Mouse (Mus musculus) kidney, adult 2 months (tissue): ENCODE measurements around the gene Slc37a1.

Experiments
- CTCF ChIP-seq: fragments of 200-500 bp; conservative IDR thresholded peaks from 2 replicates; pipeline ENCODE4 v1.5.1; 2011; ENCODE audit warnings: low read depth, mild to moderate bottlenecking, control low read depth, low read length, moderate library complexity, mixed read lengths; ENCODE audit not compliant: insufficient read depth, insufficient read length
- POLR2A ChIP-seq: fragments of 200-500 bp; IDR thresholded peaks from one replicate; pipeline ENCODE4 v1.6.1; 2011; ENCODE audit warnings: low read depth, low read length, control low read depth

- TF ChIP-seq CTCF (no peak), POLR2A (no peak)
Measured at GRCm38 (mm10) chr17:31385671-31386665, 99.4 kb downstream of the Slc37a1 start, which contains the start of gene Pde9a.
